Mouse (Mus musculus): ENCODE results near the gene Klf15. TPM values are rescaled to one million over a fixed set of nuclear protein-coding genes. Genes with fewer than 3 reads are reported as not detected.

Gene Klf15
- polyA plus RNA-seq, 1 experiment from 2014 or later: 25.8 TPM

DNA sequence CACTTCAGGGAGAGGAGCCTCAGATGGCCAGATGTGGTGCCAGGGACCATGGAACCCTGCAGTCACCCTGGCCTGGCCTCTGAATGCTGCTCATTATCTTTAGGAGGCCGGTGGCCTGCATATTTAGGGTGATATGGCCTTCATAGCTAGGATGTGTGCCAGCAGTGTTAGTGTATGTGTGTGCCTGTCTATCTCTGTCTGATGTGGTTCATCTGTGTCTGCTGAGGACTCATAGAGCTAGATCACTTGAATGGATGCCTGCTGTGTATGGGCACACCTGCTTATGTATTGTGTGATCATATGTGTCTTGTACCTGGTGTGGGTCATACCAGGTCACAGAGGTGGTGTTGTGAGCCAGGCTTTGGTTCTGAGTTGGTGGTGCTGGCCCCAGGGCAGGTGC lies 5.8 kb downstream of the Klf15 start:
- H3K36me3 ChIP-seq (ENCODE audit: control insufficient read depth, insufficient read depth): no peaks in the 10 kb centered on the region; the same call in 1 of the 2 replicates
- no peak for ATAC-seq (ENCODE audit: low read depth)

DNA sequence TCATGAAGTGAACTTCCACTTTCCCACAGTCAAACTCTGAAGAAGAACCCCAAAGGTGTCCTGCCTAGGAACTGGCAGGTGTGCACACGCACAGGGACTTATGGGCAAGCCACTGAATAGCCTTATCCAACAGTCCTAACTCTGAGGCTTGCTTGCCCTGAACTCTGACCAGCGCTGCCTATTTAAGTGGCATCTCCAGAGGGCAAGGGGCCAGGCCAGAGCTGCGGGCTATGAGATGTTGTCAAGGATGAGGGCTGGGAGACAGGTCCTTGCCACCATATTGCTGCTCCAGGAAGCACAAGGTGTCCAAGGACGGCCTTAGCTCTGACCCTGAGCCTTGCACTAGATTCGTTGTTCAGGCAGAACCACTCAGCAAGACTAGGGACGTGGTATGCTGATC lies 6.7 kb downstream of the Klf15 start:
- 62% methylated on average over 6 of the region's 6 CpGs for WGBS (ENCODE audit: insufficient replicate concordance)
- H3K27me3 ChIP-seq (ENCODE audit: control insufficient read depth, insufficient read depth, low read depth, low read length): peaks cover 1% of the 10 kb centered on the region; the same call in 1 of the 2 replicates
- H3K9me3 ChIP-seq (replicated peaks; ENCODE audit: control insufficient read depth, low read length): no peaks in the 10 kb centered on the region
- H3K27ac ChIP-seq (ENCODE audit: low read length): no peak overlapping the region
- no peak overlapping the region for H3K4me3 ChIP-seq (ENCODE audit: low read depth, low read length)
- ATAC-seq (ENCODE audit: low read depth): no peak
- no peaks in the 10 kb centered on the region; the same call in 1 of the 2 replicates for H3K36me3 ChIP-seq (ENCODE audit: control insufficient read depth, insufficient read depth)
- no peaks in the 10 kb centered on the region; the same call in 1 of the 2 replicates for H3K4me1 ChIP-seq (ENCODE audit: control insufficient read depth, low read depth, low read length)
- peak overlapping the region; percentile 48; the same call in 1 of the 2 replicates for H3K4me2 ChIP-seq (ENCODE audit: low read depth, low read length)
- no peak overlapping the region for H3K9ac ChIP-seq (ENCODE audit: low read depth, low read length)

More for the DNA sequence above, 5.8 kb downstream of the Klf15 start:
- Histone ChIP-seq H3K4me2 (ENCODE audit: low read depth, low read length) (peak overlapping the region; percentile 48), H3K9ac (ENCODE audit: low read depth, low read length) (peak overlapping the region; percentile 38; the same call in 1 of the 2 replicates), H3K27ac (ENCODE audit: low read length) (no peak overlapping the region), H3K4me3 (ENCODE audit: low read depth, low read length) (peak overlapping the region; percentile 37), H3K4me1 (ENCODE audit: control insufficient read depth, low read depth, low read length) (no peaks in the 10 kb centered on the region; the same call in 1 of the 2 replicates), H3K27me3 (ENCODE audit: control insufficient read depth, insufficient read depth, low read depth, low read length) (peaks cover 9% of the 10 kb centered on the region), H3K9me3 (replicated peaks; ENCODE audit: control insufficient read depth, low read length) (no peaks in the 10 kb centered on the region)
- 43% methylated on average over 1 of the region's 1 CpGs for WGBS (ENCODE audit: insufficient replicate concordance)

DNA sequence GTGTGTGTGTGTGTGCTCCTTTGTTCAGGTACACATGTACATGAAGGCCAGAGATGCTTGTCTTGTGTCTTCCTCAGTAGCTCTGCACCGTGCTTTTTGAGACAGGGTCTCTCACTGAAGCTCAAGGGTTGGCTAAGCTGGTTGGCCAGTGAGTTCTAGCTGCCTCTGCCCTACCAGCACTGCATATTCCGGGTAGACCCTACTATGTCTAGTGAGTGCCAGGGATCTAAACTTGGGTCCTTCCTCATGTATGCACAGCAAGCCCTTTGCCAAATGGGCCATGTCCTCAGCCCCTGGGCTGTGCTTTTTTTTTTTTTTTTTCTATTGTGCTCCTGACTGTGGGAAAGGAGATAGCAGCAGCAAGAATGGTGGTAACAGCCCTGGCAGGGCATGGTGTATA lies 7.9 kb downstream of the Klf15 start:
- Histone ChIP-seq H3K36me3 (ENCODE audit: control insufficient read depth, insufficient read depth) (no peaks in the 10 kb centered on the region; the same call in 1 of the 2 replicates), H3K27ac (ENCODE audit: low read length) (no peak overlapping the region), H3K9ac (ENCODE audit: low read depth, low read length) (no peak overlapping the region), H3K9me3 (replicated peaks; ENCODE audit: control insufficient read depth, low read length) (no peaks in the 10 kb centered on the region), H3K4me1 (ENCODE audit: control insufficient read depth, low read depth, low read length) (no peaks in the 10 kb centered on the region; the same call in 1 of the 2 replicates), H3K27me3 (ENCODE audit: control insufficient read depth, insufficient read depth, low read depth, low read length) (no peaks in the 10 kb centered on the region), H3K4me2 (ENCODE audit: low read depth, low read length) (no peak overlapping the region), H3K4me3 (ENCODE audit: low read depth, low read length) (no peak overlapping the region)
- ATAC-seq (ENCODE audit: low read depth): no peak
- WGBS (ENCODE audit: insufficient replicate concordance): 63% methylated on average over 2 of the region's 2 CpGs

DNA sequence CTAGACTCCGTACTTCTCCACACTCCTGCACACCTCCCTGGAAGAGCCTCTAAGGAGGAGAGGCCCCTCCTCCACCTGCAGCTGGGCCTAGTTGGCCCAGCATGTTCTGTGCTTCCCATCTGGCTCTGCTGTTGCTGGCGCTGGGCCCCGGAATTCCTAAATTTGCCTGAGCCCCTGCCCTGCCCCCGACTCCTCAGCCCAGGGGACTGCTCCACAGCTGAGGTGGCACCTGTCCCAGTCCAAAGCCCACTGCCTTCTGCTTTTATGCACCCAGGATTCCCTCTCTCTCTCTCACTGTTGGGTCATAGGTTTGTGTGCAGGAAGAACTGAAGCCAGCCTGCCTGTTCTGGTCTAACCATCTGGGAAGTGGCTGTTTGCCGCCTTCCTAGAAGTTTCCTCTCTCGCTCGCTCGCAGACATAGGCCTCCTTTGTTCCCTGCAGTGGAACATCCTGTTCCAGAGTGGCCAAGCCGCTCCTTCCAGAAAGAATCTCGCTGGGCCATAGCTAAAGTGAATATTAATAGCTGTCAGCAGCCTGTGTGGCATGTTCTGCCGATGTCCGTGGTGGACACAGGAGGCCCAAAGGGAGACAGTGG lies 8.7 kb downstream of the Klf15 start:
- ATAC-seq (ENCODE audit: low read depth): no peak
- Histone ChIP-seq H3K36me3 (ENCODE audit: control insufficient read depth, insufficient read depth) (no peaks in the 10 kb centered on the region; the same call in 1 of the 2 replicates), H3K27me3 (ENCODE audit: control insufficient read depth, insufficient read depth, low read depth, low read length) (no peaks in the 10 kb centered on the region), H3K9me3 (replicated peaks; ENCODE audit: control insufficient read depth, low read length) (no peaks in the 10 kb centered on the region), H3K4me2 (ENCODE audit: low read depth, low read length) (no peak overlapping the region), H3K27ac (ENCODE audit: low read length) (no peak overlapping the region), H3K4me3 (ENCODE audit: low read depth, low read length) (no peak overlapping the region), H3K4me1 (ENCODE audit: control insufficient read depth, low read depth, low read length) (no peaks in the 10 kb centered on the region; the same call in 1 of the 2 replicates), H3K9ac (ENCODE audit: low read depth, low read length) (no peak overlapping the region)
- 45% methylated on average over 12 of the region's 12 CpGs for WGBS (ENCODE audit: insufficient replicate concordance)

DNA sequence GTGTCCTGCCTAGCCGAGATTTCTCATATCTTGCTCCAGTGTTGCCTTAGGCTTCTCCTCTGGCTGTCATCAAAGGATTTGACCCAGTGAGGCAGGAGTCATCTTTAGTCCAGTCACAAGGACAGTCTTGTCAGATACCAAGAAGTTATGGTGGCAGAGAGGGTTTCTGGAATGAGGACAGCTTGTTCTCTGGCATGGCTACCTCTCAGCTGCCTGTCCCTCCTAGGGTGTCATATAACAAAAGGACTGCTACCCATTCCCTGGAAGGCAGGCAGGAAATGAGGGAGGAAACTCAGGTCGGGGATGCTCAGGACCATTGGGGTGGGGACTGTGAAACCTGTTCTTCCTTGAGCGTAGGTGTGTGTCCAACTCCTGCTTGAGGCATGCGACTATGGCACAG lies 9.7 kb downstream of the Klf15 start:
- no peaks in the 10 kb centered on the region for H3K9me3 ChIP-seq (replicated peaks; ENCODE audit: control insufficient read depth, low read length)
- no peak for ATAC-seq (ENCODE audit: low read depth)
- H3K4me1 ChIP-seq (ENCODE audit: control insufficient read depth, low read depth, low read length): no peaks in the 10 kb centered on the region; the same call in 1 of the 2 replicates
- WGBS (ENCODE audit: insufficient replicate concordance): 51% methylated on average over 4 of the region's 4 CpGs
- no peak overlapping the region for H3K27ac ChIP-seq (ENCODE audit: low read length)
- H3K27me3 ChIP-seq (ENCODE audit: control insufficient read depth, insufficient read depth, low read depth, low read length): no peaks in the 10 kb centered on the region
- H3K9ac ChIP-seq (ENCODE audit: low read depth, low read length): no peak overlapping the region
- no peak overlapping the region for H3K4me2 ChIP-seq (ENCODE audit: low read depth, low read length)
- no peak overlapping the region for H3K4me3 ChIP-seq (ENCODE audit: low read depth, low read length)
- no peaks in the 10 kb centered on the region; the same call in 1 of the 2 replicates for H3K36me3 ChIP-seq (ENCODE audit: control insufficient read depth, insufficient read depth)

DNA sequence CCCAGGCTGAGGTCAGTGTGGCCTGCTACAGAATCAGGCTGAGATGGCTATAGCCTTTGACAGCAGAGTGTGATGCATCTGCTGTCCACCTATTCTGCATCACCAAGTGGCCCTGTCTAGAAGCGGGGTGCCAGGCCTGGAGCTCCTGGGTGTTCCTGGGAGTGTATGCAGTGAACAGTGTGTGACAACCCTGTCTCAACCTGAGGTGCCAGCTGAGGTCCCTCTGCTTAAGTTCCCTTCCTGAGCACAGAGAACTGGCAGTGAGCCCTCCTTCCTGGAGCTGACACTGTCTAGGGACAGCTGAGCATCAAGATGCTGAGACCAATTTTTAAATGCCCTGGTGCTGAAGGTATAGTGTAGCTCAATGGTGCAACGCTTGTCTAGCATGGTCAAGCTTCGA lies 10.3 kb downstream of the Klf15 start:
- Histone ChIP-seq H3K27me3 (ENCODE audit: control insufficient read depth, insufficient read depth, low read depth, low read length) (no peaks in the 10 kb centered on the region), H3K9me3 (replicated peaks; ENCODE audit: control insufficient read depth, low read length) (no peaks in the 10 kb centered on the region), H3K36me3 (ENCODE audit: control insufficient read depth, insufficient read depth) (no peaks in the 10 kb centered on the region; the same call in 1 of the 2 replicates), H3K4me2 (ENCODE audit: low read depth, low read length) (no peak overlapping the region), H3K4me3 (ENCODE audit: low read depth, low read length) (no peak overlapping the region), H3K9ac (ENCODE audit: low read depth, low read length) (no peak overlapping the region), H3K4me1 (ENCODE audit: control insufficient read depth, low read depth, low read length) (no peaks in the 10 kb centered on the region; the same call in 1 of the 2 replicates), H3K27ac (ENCODE audit: low read length) (no peak overlapping the region)
- ATAC-seq (ENCODE audit: low read depth): no peak
- 75% methylated on average over 3 of the region's 3 CpGs for WGBS (ENCODE audit: insufficient replicate concordance)

DNA sequence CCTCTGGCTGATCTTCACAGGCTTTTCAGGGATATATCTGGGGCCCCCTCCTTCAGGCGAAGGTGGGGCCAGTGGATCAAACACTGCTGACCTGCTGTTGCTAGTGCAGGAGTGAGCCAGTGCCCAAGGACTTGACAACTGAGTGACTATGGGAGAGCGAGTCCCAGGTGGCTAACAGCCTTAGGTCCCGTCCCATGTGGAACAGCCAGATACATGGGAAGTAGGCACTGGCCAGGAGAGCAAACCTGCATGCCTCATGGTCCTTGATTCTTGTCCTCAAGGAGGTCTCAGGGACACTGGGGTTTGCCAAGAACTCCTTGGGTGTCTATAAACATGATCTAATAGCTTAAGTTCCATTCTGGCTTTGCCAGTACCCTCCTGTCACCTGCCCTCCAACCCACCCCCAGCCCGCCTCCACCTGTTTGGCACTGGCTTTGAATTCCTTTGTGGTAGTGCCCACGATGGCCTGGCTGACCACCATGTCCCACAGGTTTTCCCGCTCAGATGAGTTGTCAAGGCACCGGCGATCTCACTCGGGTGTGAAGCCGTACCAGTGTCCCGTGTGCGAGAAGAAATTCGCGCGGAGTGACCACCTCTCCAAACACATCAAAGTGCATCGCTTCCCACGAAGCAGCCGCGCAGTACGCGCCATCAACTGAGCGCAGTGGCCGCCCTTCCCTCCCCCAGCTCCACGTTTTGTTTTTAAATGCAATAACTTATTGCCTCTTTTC lies 11.4 kb downstream of the Klf15 start:
- no peaks in the 10 kb centered on the region; the same call in 1 of the 2 replicates for H3K36me3 ChIP-seq (ENCODE audit: control insufficient read depth, insufficient read depth)
- H3K27me3 ChIP-seq (ENCODE audit: control insufficient read depth, insufficient read depth, low read depth, low read length): no peaks in the 10 kb centered on the region
- H3K4me3 ChIP-seq (ENCODE audit: low read depth, low read length): no peak overlapping the region
- H3K4me2 ChIP-seq (ENCODE audit: low read depth, low read length): no peak overlapping the region
- 79% methylated on average over 24 of the region's 24 CpGs for WGBS (ENCODE audit: insufficient replicate concordance)
- H3K9me3 ChIP-seq (replicated peaks; ENCODE audit: control insufficient read depth, low read length): no peaks in the 10 kb centered on the region
- no peak overlapping the region for H3K27ac ChIP-seq (ENCODE audit: low read length)
- no peak overlapping the region for H3K9ac ChIP-seq (ENCODE audit: low read depth, low read length)
- no peaks in the 10 kb centered on the region; the same call in 1 of the 2 replicates for H3K4me1 ChIP-seq (ENCODE audit: control insufficient read depth, low read depth, low read length)
- no peak for ATAC-seq (ENCODE audit: low read depth)

DNA sequence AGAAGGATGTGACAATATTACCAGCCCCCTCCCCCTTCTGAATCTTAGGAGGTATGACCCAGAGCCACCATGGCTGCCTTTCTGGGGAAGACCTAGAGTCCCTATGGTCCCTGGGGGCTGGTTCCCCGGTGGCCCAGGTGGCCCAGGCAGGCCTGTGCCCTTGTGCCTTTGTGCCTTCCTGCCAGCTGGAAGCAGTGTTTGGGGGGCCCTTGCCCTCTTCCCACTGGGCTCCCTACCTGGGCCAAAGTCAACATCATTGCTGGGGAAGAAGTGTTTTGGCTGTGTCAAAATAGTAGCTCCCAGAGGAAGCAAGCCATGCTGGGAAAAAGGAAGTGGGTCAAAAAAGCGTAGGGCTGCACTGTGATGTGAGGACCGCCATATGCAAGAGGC lies 12.0 kb downstream of the Klf15 start:
- WGBS (ENCODE audit: insufficient replicate concordance): 59% methylated on average over 3 of the region's 3 CpGs
- no peaks in the 10 kb centered on the region for H3K27me3 ChIP-seq (ENCODE audit: control insufficient read depth, insufficient read depth, low read depth, low read length)
- no peaks in the 10 kb centered on the region; the same call in 1 of the 2 replicates for H3K4me1 ChIP-seq (ENCODE audit: control insufficient read depth, low read depth, low read length)

More for the DNA sequence above, 12.0 kb downstream of the Klf15 start:
- no peaks in the 10 kb centered on the region; the same call in 1 of the 2 replicates for H3K36me3 ChIP-seq (ENCODE audit: control insufficient read depth, insufficient read depth)
- H3K4me3 ChIP-seq (ENCODE audit: low read depth, low read length): no peak overlapping the region
- no peak overlapping the region for H3K27ac ChIP-seq (ENCODE audit: low read length)
- no peaks in the 10 kb centered on the region for H3K9me3 ChIP-seq (replicated peaks; ENCODE audit: control insufficient read depth, low read length)
- H3K4me2 ChIP-seq (ENCODE audit: low read depth, low read length): no peak overlapping the region
- no peak overlapping the region for H3K9ac ChIP-seq (ENCODE audit: low read depth, low read length)
- no peak for ATAC-seq (ENCODE audit: low read depth)
